Mouse (Mus musculus): Measurements from ENCODE around the gene Tcaf2.

DNA sequence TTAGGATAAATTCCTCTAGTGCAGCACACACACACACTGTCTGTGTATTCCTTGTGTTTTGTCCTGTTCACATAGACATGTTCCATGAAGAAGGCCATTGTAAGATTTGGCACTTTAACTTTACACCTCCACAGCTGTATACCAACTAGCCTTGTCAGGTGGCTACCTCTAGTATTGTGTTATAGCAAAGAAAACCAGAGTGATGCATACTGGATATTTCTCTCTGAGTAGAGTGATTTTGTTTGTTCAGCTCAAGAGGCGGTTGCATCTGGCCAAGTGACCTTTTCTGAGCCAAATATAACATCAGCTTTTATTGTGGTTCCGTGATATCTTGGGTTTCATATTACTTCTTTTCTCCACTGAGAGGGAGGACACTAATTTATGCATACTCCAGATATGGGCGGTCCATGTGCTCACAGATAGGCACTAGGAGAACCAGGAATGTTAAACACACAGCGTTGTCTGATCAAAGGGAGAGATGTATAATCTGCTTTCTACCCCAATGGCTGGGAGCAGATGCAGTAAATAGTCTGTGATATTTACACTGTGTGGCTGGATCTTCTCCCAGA is 34.0 kb downstream of the Tcaf2 start:
- no peak for TF ChIP-seq CTCF (IDR thresholded peaks at IDR 0.05; ENCODE audit: low read depth)
- no peak for TF ChIP-seq EP300 (IDR thresholded peaks at IDR 0.05; ENCODE audit: low read depth)

Data from liver, embryonic 14.5 days (tissue).